23 mouse cellular contexts compared by ENCODE assay signal in genomic region chr11:116982543-116982942, GRCm38 (mm10).
A peak's percentile ranks its signal among the peaks of the same experiment; 100 is the strongest.
DNase-seq lines count a peak whose midpoint lies in the region; ATAC-seq and TF ChIP-seq lines count a peak whose summit lies in the region.
"Had no signal": no experiment of that assay in that cellular context is flagged by ENCODE, and none has a peak within 500 bp of the region (broad histone marks: within the 10 kb centered on the region; RNA-seq: fewer than 3 reads in every experiment).

No protein-coding gene starts in this region.

- no peak overlapping the region for H3K27ac ChIP-seq in lung, embryonic 14.5 days (ENCODE audit: low read depth)
- H3K27ac ChIP-seq in CH12.LX (ENCODE audit: insufficient read depth, low read depth), result no peak overlapping the region
- H3K27ac ChIP-seq: forebrain, embryonic 10.5 days; forebrain, embryonic 13.5 days; heart, embryonic 15.5 days; hindbrain, embryonic 15.5 days had no signal

- H3K4me2 ChIP-seq in lung, embryonic 14.5 days, result no peak overlapping the region
- no peak overlapping the region for H3K4me2 ChIP-seq in CH12.LX (ENCODE audit: insufficient read depth, low read depth, poor library complexity, severe bottlenecking)
- H3K4me2 ChIP-seq: forebrain, embryonic 13.5 days; heart, embryonic 12.5 days; heart, embryonic 15.5 days; hindbrain, embryonic 15.5 days had no signal

- H3K9me3 ChIP-seq in lung, embryonic 14.5 days (ENCODE audit: low read depth, low read length), result no peaks in the 10 kb centered on the region
- H3K9me3 ChIP-seq in CH12.LX (replicated peaks; ENCODE audit: low read length), result peaks cover 3% of the 10 kb centered on the region
- H3K9me3 ChIP-seq: forebrain, embryonic 10.5 days; forebrain, embryonic 13.5 days; G1E; heart, embryonic 12.5 days; heart, embryonic 15.5 days; hindbrain, embryonic 15.5 days had no signal

- no peak for ATAC-seq in lung, embryonic 14.5 days (ENCODE audit: insufficient read depth)
- ATAC-seq: activated CD4-positive, CD25-positive, alpha-beta regulatory T cell, adult 4 months; forebrain, embryonic 13.5 days; forebrain, embryonic 16.5 days had no signal

- peak; percentile 34 for TF ChIP-seq RAD21 in CH12.LX (IDR thresholded peaks at IDR 0.05; ENCODE audit: low read depth, low read length)

- H3K4me3 ChIP-seq in lung, embryonic 14.5 days (ENCODE audit: low read depth, low read length), result no peak overlapping the region
- no peak overlapping the region for H3K4me3 ChIP-seq in CH12.LX (replicated peaks in 1 of 3; ENCODE audit: low read depth in 2 of 3, low read length in 2 of 3, poor library complexity in 1 of 3)
- H3K4me3 ChIP-seq: forebrain, embryonic 10.5 days; forebrain, embryonic 13.5 days; heart, embryonic 12.5 days; heart, embryonic 15.5 days; hindbrain, embryonic 15.5 days had no signal

- no peak for DNase-seq in lung, embryonic 14.5 days
- no peak for DNase-seq in lung, postnatal 4 days
- DNase-seq in CH12.LX (ENCODE audit: extremely low read depth), result no peak
- DNase-seq in NIH3T3 (ENCODE audit: low read depth), result peak; percentile 23
- no peak for DNase-seq in adipocyte (ENCODE audit: low spot score)
- no peak for DNase-seq in thymus, postnatal 25 days
- DNase-seq: adrenal gland, postnatal 10 days; adrenal gland, postnatal 36 days; cerebellum, adult 18-20 months; cerebellum, adult 9-10 months; cerebellum, postnatal 14 days; gastrocnemius, postnatal 10 days; heart, adult 11 months; heart, postnatal 14 days; heart, postnatal 4 days had no signal

- no peak for TF ChIP-seq POLR2A in CH12.LX (IDR thresholded peaks at IDR 0.05; ENCODE audit: low read depth, low read length)

- TF ChIP-seq EP300 in CH12.LX (IDR thresholded peaks at IDR 0.05; ENCODE audit: low read length), result no peak

- WGBS in lung, embryonic 14.5 days, result 51% methylated on average over 4 of the region's 4 CpGs

- dilution Hi-C loops in CH12.LX (cut with MboI; ENCODE audit: extremely low pct_ligation_motif_present, extremely low pct_unique_long_range_greater_than_20kb, low sequenced_read_pairs), result no loop called here

- H3K79me2 ChIP-seq in CH12.LX (replicated peaks; ENCODE audit: control insufficient read depth, extremely low read depth, insufficient read depth, poor library complexity, severe bottlenecking), result no peaks in the 10 kb centered on the region

- TF ChIP-seq CTCF in lung, embryonic 14.5 days (IDR thresholded peaks at IDR 0.05; ENCODE audit: low read depth), result peak; percentile 20; the same call in 1 of the 2 replicates
- peak in 1 of 2 experiments; percentile 55; a peak in 2 of 4 replicates for TF ChIP-seq CTCF in CH12.LX (conservative IDR thresholded peaks at IDR 0.05 in 1 of 2, IDR thresholded peaks at IDR 0.05 in 1 of 2; ENCODE audit: low read depth in 2 of 2, low read length in 2 of 2)

- in situ Hi-C loops in CH12.LX (cut with MboI; ENCODE audit: low pct_ligation_motif_present, low pct_unique_long_range_greater_than_20kb, low sequenced_read_pairs), result no loop called here

- no peak overlapping the region for H3K9ac ChIP-seq in lung, embryonic 14.5 days
- no peak overlapping the region for H3K9ac ChIP-seq in CH12.LX (ENCODE audit: insufficient read depth, low read depth)
- H3K9ac ChIP-seq: forebrain, embryonic 13.5 days; heart, embryonic 12.5 days; heart, embryonic 15.5 days; hindbrain, embryonic 15.5 days had no signal

- no peaks in the 10 kb centered on the region for H3K27me3 ChIP-seq in lung, embryonic 14.5 days (ENCODE audit: insufficient read depth, low read length)
- peaks cover 93% of the 10 kb centered on the region for H3K27me3 ChIP-seq in CH12.LX (replicated peaks)
- H3K27me3 ChIP-seq: forebrain, embryonic 13.5 days; hindbrain, embryonic 15.5 days had no signal

- H3K36me3 ChIP-seq in lung, embryonic 14.5 days (ENCODE audit: insufficient read depth), result no peaks in the 10 kb centered on the region
- H3K36me3 ChIP-seq in CH12.LX (replicated peaks in 1 of 2; ENCODE audit: control insufficient read depth in 1 of 2, insufficient read depth in 1 of 2, low read length in 1 of 2), result no peaks in the 10 kb centered on the region
- H3K36me3 ChIP-seq: G1E; heart, embryonic 12.5 days; heart, embryonic 15.5 days had no signal

- peaks cover 10% of the 10 kb centered on the region for H3K4me1 ChIP-seq in lung, embryonic 14.5 days (ENCODE audit: insufficient read depth)
- H3K4me1 ChIP-seq in CH12.LX (ENCODE audit: control insufficient read depth in 1 of 2, insufficient read depth in 2 of 2), result no peaks in the 10 kb centered on the region

TF ChIP-seq in CH12.LX, 34 proteins besides CTCF, POLR2A, EP300 and RAD21:
- no peak for TF ChIP-seq RCOR1 (conservative IDR thresholded peaks at IDR 0.05; ENCODE audit: low read depth, low read length)
- TF ChIP-seq SMC3 (IDR thresholded peaks at IDR 0.05; ENCODE audit: low read depth, low read length), result peak; percentile 63
